Comparison of ENCODE assay signal across 8 mouse cellular contexts in genomic region chr7:136894106-136894986, GRCm38 (mm10). TPM values are rescaled to one million over a fixed set of nuclear protein-coding genes. Genes with fewer than 3 reads are reported as not detected.
DNase-seq lines count a peak whose midpoint lies in the region; ATAC-seq and TF ChIP-seq lines count a peak whose summit lies in the region.

Mgmt (plus strand) TSS chr7:136894614.

- H3K4me3 ChIP-seq in hindbrain, postnatal 0 days (ENCODE audit: low read length), result peak within 1 kb of the TSS; percentile 13

- peak; percentile 95 to 97 for DNase-seq in adrenal gland, adult (ENCODE audit: inconsistent age in 2 of 2, low spot score in 1 of 2)
- DNase-seq in embryo, embryonic 10 days (ENCODE audit: low spot score), result peak; percentile 97
- DNase-seq in gastrocnemius, adult 8-10 months (ENCODE audit: low spot score in 2 of 2), result peak; percentile 90 to 91
- DNase-seq in hindbrain, postnatal 0 days (ENCODE audit: low spot score), result peak; percentile 88
- peak; percentile 71 to 84 for DNase-seq in left cerebral cortex, adult 18-20 months (ENCODE audit: low spot score in 2 of 2)
- peak; percentile 94 to 97 for DNase-seq in lung, postnatal 4 days
- DNase-seq in retina, postnatal 1 day, result peak; percentile 94
- DNase-seq in thymus, postnatal 4 days, result peak; percentile 98

- ATAC-seq in hindbrain, postnatal 0 days, result peak; percentile 97

- TF ChIP-seq CTCF in hindbrain, postnatal 0 days (IDR thresholded peaks at IDR 0.05; ENCODE audit: low read depth), result no peak

- peak within 1 kb of the TSS; percentile 22; the same call in 1 of the 2 replicates for H3K27ac ChIP-seq in hindbrain, postnatal 0 days

- WGBS in hindbrain, postnatal 0 days, result 10% methylated on average over 32 of the region's 33 CpGs

- no peaks in the 10 kb centered on the region for H3K9me3 ChIP-seq in hindbrain, postnatal 0 days (ENCODE audit: low read length)

- peak within 1 kb of the TSS; percentile 55 for H3K4me2 ChIP-seq in hindbrain, postnatal 0 days (ENCODE audit: low read depth, low read length)

- peak within 1 kb of the TSS; percentile 15 for H3K9ac ChIP-seq in hindbrain, postnatal 0 days (replicated peaks; ENCODE audit: low read length)

- no peaks in the 10 kb centered on the region for H3K27me3 ChIP-seq in hindbrain, postnatal 0 days (ENCODE audit: insufficient read depth, low read length)

- H3K36me3 ChIP-seq in hindbrain, postnatal 0 days (ENCODE audit: insufficient read depth, low read length), result no peaks in the 10 kb centered on the region

- H3K4me1 ChIP-seq in hindbrain, postnatal 0 days (ENCODE audit: insufficient read depth, low read length), result no peaks in the 10 kb centered on the region

RNA-seq across cellular contexts. Expression of gene Mgmt, which starts in this region (rescaled TPM):
- total RNA-seq in gastrocnemius, adult 8-10 months (2022), result 1 to 10 TPM; 2.9 to 4.1 (median 3.6) TPM
- total RNA-seq in hindbrain, postnatal 0 days (2014; rRNA removed), result 0.93 and 1.4 TPM in 2 replicates
- polyA plus RNA-seq in hindbrain, postnatal 0 days (2015; fragmentation: Nextera tagmentation; extraction: Ambion mirVana), result 1.6 and 2.1 TPM in 2 replicates
- total RNA-seq in left cerebral cortex, adult 18-20 months (2021), result 1 to 10 TPM; 1.1 to 1.3 TPM

Comparison
In these comparisons a context has a peak if more than half of its experiments do, and no peak if none do; other contexts are left out.
1. Peak in every context shown above with its lines: DNase-seq, ATAC-seq, H3K4me3 ChIP-seq and H3K27ac ChIP-seq.